Mouse (Mus musculus): Measurements from ENCODE around the gene Gm20721.

Gm20721 gene

GRCm38 (mm10) chr2:174298471-174298870, 48.0 kb downstream of the Gm20721 start:
- DNase-seq (ENCODE audit: low spot score in 2 of 2) = no peak

GRCm38 (mm10) chr2:174297851-174298250, 48.7 kb downstream of the Gm20721 start:
- no peak for DNase-seq (ENCODE audit: low spot score in 2 of 2)

GRCm38 (mm10) chr2:174297086-174297571, 49.4 kb downstream of the Gm20721 start:
- peak in 1 of 2 experiments; percentile 63 for DNase-seq (ENCODE audit: low spot score in 2 of 2)

GRCm38 (mm10) chr2:174295900-174296465, 50.5 kb downstream of the Gm20721 start:
- peak in 1 of 2 experiments; percentile 24 for DNase-seq (ENCODE audit: low spot score in 2 of 2)

- DNase-seq (ENCODE audit: low spot score in 2 of 2) = peak; percentile 42 to 81
Measured at GRCm38 (mm10) chr2:174295175-174295899, 51.2 kb downstream of the Gm20721 start.

GRCm38 (mm10) chr2:174294457-174294856, 52.1 kb downstream of the Gm20721 start:
- no peak for DNase-seq (ENCODE audit: low spot score in 2 of 2)

GRCm38 (mm10) chr2:174291662-174292030, 54.9 kb downstream of the Gm20721 start:
- no peak for DNase-seq (ENCODE audit: low spot score in 2 of 2)

GRCm38 (mm10) chr2:174291029-174291661, 55.4 kb downstream of the Gm20721 start:
- DNase-seq (ENCODE audit: low spot score in 2 of 2) = no peak

GRCm38 (mm10) chr2:174288673-174289430, 57.7 kb downstream of the Gm20721 start:
- no peak for DNase-seq (ENCODE audit: low spot score in 2 of 2)

GRCm38 (mm10) chr2:174287921-174288320, 58.6 kb downstream of the Gm20721 start:
- no peak for DNase-seq (ENCODE audit: low spot score in 2 of 2)

GRCm38 (mm10) chr2:174285921-174286470, 60.5 kb downstream of the Gm20721 start:
- DNase-seq (ENCODE audit: low spot score in 2 of 2) = no peak

GRCm38 (mm10) chr2:174284807-174285457, 61.6 kb downstream of the Gm20721 start:
- DNase-seq (ENCODE audit: low spot score in 2 of 2) = no peak

GRCm38 (mm10) chr2:174284011-174284410, 62.5 kb downstream of the Gm20721 start, which contains the start of gene Gnas:
Gene Gnas (plus strand): TSS chr2:174284320.
- DNase-seq (ENCODE audit: low spot score in 2 of 2) = peak in 1 of 2 experiments; percentile 30

- no peak for DNase-seq (ENCODE audit: low spot score in 2 of 2)
Measured at GRCm38 (mm10) chr2:174283341-174283740, 63.2 kb downstream of the Gm20721 start.
